Mouse (Mus musculus) CH12.LX (cell line): ENCODE measurements around the gene Ccdc28b.

Source experiments
- BHLHE40 ChIP-seq: IDR thresholded peaks from 2 replicates; pipeline ENCODE4 v1.6.1; 2011; ENCODE audit warnings: mild to moderate bottlenecking, low read depth, low read length, improper control_type of control experiment
- CTCF ChIP-seq, 2 experiments: IDR thresholded peaks in 1 of 2; conservative IDR thresholded peaks in 1 of 2; 2 replicates each; pipeline ENCODE4 v1.5.1; 2011 to 2012; ENCODE audit warnings: low read depth in 2 of 2, low read length in 2 of 2, improper control_type of control experiment in 1 of 2, inconsistent platforms in 1 of 2, mild to moderate bottlenecking in 1 of 2, moderate library complexity in 1 of 2
- ELF1 ChIP-seq: IDR thresholded peaks from 2 replicates; pipeline ENCODE4 v1.6.1; 2014; ENCODE audit warnings: low read depth, mild to moderate bottlenecking, inconsistent platforms, low read length, improper control_type of control experiment
- EP300 ChIP-seq: IDR thresholded peaks from 2 replicates; pipeline ENCODE4 v1.6.1; 2011; ENCODE audit warnings: low read length, improper control_type of control experiment
- GABPA ChIP-seq: IDR thresholded peaks from 2 replicates; pipeline ENCODE4 v1.6.1; 2012; ENCODE audit warnings: low read depth, low read length, improper control_type of control experiment, inconsistent platforms; ENCODE audit not compliant: insufficient replicate concordance
- MAFK ChIP-seq: IDR thresholded peaks from 2 replicates; pipeline ENCODE4 v1.6.1; 2011; ENCODE audit warnings: low read length, improper control_type of control experiment; ENCODE audit not compliant: insufficient replicate concordance
- MXI1 ChIP-seq: IDR thresholded peaks from 2 replicates; pipeline ENCODE4 v1.6.1; 2011; ENCODE audit warnings: mild to moderate bottlenecking, low read depth, low read length, improper control_type of control experiment
- POLR2A ChIP-seq: IDR thresholded peaks from 2 replicates; pipeline ENCODE4 v1.6.1; 2011; ENCODE audit warnings: low read depth, mild to moderate bottlenecking, improper control_type of control experiment, low read length
- SMC3 ChIP-seq: IDR thresholded peaks from 2 replicates; pipeline ENCODE4 v1.6.1; 2011; ENCODE audit warnings: low read depth, low read length, improper control_type of control experiment
- USF1 ChIP-seq: IDR thresholded peaks from 2 replicates; pipeline ENCODE4 v1.6.1; 2014; ENCODE audit warnings: low read depth, mild to moderate bottlenecking, inconsistent platforms, low read length, improper control_type of control experiment
- ZKSCAN1 ChIP-seq: IDR thresholded peaks from 2 replicates; pipeline ENCODE4 v1.6.1; 2012; ENCODE audit warnings: low read depth, inconsistent platforms, low read length, improper control_type of control experiment, borderline replicate concordance

DNA sequence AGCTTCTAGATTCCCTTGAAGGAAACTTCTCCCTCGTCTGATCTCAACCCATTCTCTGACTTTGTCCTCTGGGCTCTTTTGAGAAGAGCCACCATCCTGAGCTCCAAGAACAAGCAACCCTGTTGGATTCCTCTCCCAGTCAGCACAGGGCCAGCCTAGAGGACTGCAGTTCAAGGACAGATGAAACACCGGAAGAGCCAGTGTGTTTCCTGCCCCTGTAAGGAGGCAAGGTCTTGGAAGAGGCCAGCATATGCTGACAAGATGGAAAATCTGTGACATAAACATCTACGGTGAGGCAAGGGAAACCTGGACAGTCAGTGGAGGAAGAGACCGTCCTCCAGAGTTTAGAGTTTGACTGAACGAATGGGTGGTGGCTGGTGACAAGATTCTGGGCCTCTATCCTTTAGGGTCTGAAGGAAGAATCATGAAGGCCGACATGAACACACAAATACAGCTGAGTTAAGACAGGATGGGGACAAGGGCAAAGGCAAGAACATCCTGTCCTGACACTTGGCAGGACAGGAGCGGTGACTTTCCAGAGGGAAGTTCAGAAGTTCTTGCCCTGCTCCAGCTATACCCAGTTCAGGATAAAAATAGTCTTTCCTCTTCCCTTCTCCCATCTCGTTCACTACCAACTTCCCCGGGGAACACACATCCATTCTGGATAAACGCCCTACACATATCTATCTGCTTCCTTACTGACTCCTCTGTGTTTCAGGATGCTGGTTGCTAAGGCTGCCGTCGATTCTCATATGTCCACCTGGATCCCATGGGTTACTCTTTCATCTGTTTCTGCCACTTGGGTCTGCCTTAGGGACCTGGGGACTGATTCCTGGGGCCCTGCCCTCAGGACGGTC is 51.3 kb downstream of the Ccdc28b start:
- no peak for TF ChIP-seq CTCF (conservative IDR thresholded peaks at IDR 0.05 in 1 of 2, IDR thresholded peaks at IDR 0.05 in 1 of 2; ENCODE audit: low read depth in 2 of 2, low read length in 2 of 2)
- TF ChIP-seq ZKSCAN1 = no peak
- TF ChIP-seq GABPA = no peak
- no peak for TF ChIP-seq USF1
- TF ChIP-seq EP300 = no peak
- TF ChIP-seq SMC3 = no peak
- TF ChIP-seq POLR2A = no peak
- TF ChIP-seq BHLHE40 = no peak
- no peak for TF ChIP-seq MAFK
- TF ChIP-seq MXI1 = no peak
- TF ChIP-seq ELF1 = no peak
